Mouse (Mus musculus): ENCODE results near the gene Tmem259. TPM values are rescaled to one million over a fixed set of nuclear protein-coding genes. Genes with fewer than 3 reads are reported as not detected.

Tmem259 gene
- 145 TPM for polyA plus RNA-seq (2021)

DNA sequence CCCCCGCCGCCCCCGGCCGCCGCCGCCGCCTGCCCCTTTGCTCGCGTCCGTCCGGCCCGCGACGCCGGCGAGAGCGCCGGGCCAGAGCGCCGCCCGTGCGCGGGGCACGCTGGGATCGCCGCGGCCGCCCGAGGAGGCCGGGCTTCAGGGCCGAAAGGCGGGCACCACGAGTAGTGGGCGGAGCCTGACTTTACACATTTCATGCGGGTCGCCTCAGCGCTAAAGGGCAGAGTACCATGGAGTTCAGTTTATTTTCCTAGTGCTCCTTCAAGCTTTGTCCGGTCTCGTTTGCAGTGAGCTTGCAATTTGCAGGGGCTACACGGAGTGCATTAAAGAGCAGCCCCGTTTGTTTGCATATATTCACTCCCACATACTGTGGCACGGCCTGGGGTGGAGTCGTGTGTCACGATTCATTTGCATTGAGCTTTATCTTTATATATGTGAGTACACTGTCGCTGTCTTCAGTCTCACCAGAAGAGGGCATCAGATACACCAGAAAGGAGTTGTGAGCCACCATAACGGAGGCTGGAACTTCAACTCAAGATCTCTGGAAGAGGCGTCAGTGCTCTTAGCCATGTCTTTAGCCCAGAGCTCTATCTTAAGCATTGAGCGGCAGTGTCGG, at the start of gene Tmem259:
Gene Tmem259, minus strand, starts transcription at position 136 of the 622 bp plus-strand sequence.
- DNase-seq (ENCODE audit: low read depth, low spot score), result peak; percentile 84
- no peak for TF ChIP-seq CTCF (IDR thresholded peaks at IDR 0.05)
- ChIA-PET CTCF (interaction anchor here (0.7 to 3.9 kb wide), 19 partner anchors 9 to 182 kb away, joined by 3 to 46 read pairs (median 4); partner anchors contain the start of genes Cbarp, Cirbp, Med16 and Wdr18), POLR2A (interaction anchor here (0.6 to 1.6 kb wide), 10 partner anchors 11 to 157 kb away, joined by 3 to 11 read pairs (median 4); partner anchors contain the start of gene Polr2e)
- ATAC-seq, result peak; percentile 45
- in situ Hi-C loops (cut with MboI; ENCODE audit: low pct_unique_long_range_greater_than_20kb), result loop anchor here (10.0 kb wide), 1 partner anchor 270 kb away; no protein-coding TSS in a partner anchor
- H3K27me3 ChIP-seq, result no peaks in the 10 kb centered on the region

DNA sequence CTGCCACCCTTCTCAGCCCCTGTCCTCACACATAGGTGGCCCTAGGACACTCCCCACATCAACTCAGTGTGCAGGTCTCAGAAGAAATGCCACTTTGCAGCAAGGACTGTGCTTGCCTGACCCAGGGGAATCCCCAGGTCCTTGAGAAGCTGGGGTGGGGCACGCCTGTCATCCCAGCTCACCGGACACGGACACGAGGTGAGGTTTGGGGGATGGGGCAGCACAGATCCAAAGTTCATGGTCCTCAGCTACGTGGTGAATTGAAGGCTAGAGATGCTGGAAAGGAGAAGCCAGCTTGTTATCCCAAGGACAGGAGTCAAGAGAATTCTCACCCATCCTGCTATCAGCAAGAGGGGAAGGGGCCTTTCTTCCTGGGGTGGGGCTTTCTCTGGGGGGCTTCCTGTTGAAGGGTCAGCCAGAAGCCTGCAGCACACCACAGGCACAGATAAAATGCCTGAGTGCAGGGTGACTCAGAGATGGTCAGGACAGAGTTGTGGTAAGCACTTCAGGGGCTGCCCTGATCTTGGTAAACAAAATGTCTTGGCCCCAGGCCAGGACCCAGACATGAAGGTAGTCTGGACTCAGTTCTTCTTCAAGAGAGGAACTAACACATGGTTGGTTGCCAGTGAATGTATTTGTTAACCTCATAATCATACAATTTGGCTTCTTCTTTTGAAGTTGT, 48.8 kb upstream of the Tmem259 start:
- ChIA-PET CTCF (interaction anchor here (0.9 to 1.4 kb wide), 5 partner anchors 8 to 132 kb away, joined by 3 to 5 read pairs (median 4); no protein-coding TSS in a partner anchor), POLR2A (interaction anchor here (0.6 to 3.5 kb wide), 6 partner anchors 9 to 23 kb away, joined by 3 to 14 read pairs (median 4); no protein-coding TSS in a partner anchor)
- no peaks in the 10 kb centered on the region for H3K27me3 ChIP-seq
- no peak for TF ChIP-seq CTCF (IDR thresholded peaks at IDR 0.05)
- in situ Hi-C loops (cut with MboI; ENCODE audit: low pct_unique_long_range_greater_than_20kb), result no loop called here
- DNase-seq (ENCODE audit: low read depth, low spot score), result no peak
- peak; percentile 32 for ATAC-seq

DNA sequence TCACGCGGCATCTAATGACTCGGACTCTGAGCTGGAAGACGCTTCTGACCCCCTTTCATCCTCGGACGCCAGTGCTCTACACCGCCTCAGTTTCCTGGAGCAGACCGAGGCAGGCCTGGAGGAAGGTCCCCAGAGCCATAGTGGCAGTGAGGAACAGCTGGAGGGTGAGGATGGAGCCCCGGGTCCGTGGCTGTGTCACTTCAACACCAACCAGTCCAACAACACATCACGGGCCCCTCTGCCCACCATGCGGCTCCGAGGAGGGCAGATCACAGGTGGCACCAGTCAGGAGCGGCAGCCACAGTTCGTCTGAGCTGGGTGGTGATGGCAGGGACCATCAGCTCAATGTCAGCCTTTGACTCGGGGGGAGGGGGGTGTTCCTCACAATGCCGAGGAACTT, 46.6 kb upstream of the Tmem259 start:
- DNase-seq (ENCODE audit: low read depth, low spot score), result no peak
- POLR2A ChIA-PET, result no interaction called here
- in situ Hi-C loops (cut with MboI; ENCODE audit: low pct_unique_long_range_greater_than_20kb), result no loop called here
- ATAC-seq, result no peak
- no peak for TF ChIP-seq CTCF (IDR thresholded peaks at IDR 0.05)
- CTCF ChIA-PET, result interaction anchor here (1.0 to 2.5 kb wide), 3 partner anchors 15 to 45 kb away, joined by 3 to 8 read pairs (median 4); partner anchors contain the start of gene Arhgap45
- H3K27me3 ChIP-seq, result no peaks in the 10 kb centered on the region

DNA sequence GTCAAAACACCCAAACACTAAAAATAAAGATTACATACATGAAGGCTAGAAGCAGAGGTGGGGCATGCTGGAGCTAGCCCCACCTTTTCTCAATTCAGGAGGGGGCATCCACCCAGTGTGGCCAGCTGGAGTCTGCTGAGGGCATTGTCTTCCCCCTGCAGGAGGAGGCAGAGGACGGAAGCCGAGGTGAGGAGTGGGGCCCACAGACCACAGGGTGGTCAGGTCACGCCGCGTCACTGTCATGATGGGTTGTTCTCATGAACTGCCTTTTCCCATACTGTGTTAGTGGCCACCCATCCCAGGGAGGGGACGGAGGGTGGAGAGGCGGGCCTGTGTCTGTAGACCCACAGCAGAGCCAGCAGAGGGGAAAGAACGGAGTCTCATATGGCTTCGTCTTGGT, 46.1 kb upstream of the Tmem259 start:
- TF ChIP-seq CTCF (IDR thresholded peaks at IDR 0.05), result no peak
- CTCF ChIA-PET, result interaction anchor here (1.2 to 2.5 kb wide), 2 partner anchors 15 to 45 kb away, joined by 3 to 8 read pairs; partner anchors contain the start of gene Arhgap45
- ATAC-seq (no peak), DNase-seq (ENCODE audit: low read depth, low spot score) (no peak)
- POLR2A ChIA-PET, result no interaction called here
- H3K27me3 ChIP-seq, result no peaks in the 10 kb centered on the region
- in situ Hi-C loops (cut with MboI; ENCODE audit: low pct_unique_long_range_greater_than_20kb), result no loop called here

DNA sequence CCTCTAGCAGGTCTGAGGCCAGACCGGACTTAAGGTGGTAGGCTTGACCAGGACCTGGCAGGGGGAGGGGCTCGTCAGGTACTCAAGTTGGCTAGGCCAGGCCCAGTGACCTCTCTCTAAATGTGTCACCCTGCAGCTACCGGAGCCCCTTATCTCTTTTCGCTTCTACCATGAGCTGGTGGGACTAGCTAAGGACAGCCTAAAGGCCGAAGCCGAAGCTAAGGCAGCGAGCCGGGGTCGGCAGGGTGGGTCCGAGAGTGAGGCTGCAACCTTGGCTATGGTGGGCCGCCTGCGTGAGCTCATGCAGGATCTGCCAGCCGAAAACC, 44.4 kb upstream of the Tmem259 start:
- ATAC-seq (no peak), DNase-seq (ENCODE audit: low read depth, low spot score) (no peak)
- POLR2A ChIA-PET, result interaction anchor here (1.7 kb wide), 1 partner anchor 26 kb away, joined by 3 read pairs; no protein-coding TSS in a partner anchor
- H3K27me3 ChIP-seq, result no peaks in the 10 kb centered on the region
- TF ChIP-seq CTCF (IDR thresholded peaks at IDR 0.05), result no peak
- CTCF ChIA-PET, result no interaction called here
- in situ Hi-C loops (cut with MboI; ENCODE audit: low pct_unique_long_range_greater_than_20kb), result no loop called here

DNA sequence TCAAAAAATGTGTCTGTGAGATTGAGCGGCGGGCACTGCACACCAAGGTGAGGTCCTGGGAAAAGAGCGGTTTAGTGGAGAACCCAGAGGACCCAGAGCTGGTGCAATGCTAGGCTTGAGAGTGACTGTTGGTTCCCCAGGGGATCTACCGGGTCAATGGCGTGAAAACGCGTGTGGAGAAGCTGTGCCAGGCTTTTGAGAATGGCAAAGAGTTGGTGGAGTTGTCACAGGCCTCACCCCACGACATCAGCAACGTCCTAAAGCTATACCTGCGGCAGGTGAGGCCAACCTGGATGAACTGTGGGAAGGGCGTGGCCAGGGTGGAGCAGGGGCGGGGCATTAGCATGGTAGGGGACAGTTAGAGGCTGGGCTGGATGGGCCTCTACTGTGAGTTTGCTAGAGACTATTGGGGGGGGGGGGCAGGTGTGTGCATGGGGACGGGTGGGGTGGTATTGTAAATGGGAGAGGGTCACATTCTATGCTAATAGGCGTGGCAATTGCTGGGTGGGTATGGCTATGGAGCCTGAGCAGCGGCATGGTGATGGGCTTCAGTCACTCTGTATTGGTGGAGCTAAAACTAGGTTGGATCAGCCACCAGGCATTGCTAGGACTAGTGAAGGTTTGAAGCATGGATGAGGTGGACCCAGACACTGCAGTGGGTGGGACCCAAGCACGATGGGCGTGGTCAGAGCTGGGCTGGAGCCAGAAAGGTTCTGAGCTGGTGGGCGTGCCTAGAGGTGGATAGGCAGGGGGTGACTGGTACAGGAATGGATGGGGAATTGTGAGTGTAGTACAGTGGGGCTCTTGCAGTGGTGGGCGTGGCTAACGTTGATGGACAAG, 43.8 kb upstream of the Tmem259 start:
- H3K27me3 ChIP-seq, result no peaks in the 10 kb centered on the region
- ATAC-seq, result no peak
- no peak for TF ChIP-seq CTCF (IDR thresholded peaks at IDR 0.05)
- ChIA-PET POLR2A (interaction anchor here (1.0 to 1.7 kb wide), 2 partner anchors 26 to 37 kb away, joined by 3 read pairs; no protein-coding TSS in a partner anchor), CTCF (no interaction called here)
- in situ Hi-C loops (cut with MboI; ENCODE audit: low pct_unique_long_range_greater_than_20kb), result no loop called here
- DNase-seq (ENCODE audit: low read depth, low spot score), result no peak

DNA sequence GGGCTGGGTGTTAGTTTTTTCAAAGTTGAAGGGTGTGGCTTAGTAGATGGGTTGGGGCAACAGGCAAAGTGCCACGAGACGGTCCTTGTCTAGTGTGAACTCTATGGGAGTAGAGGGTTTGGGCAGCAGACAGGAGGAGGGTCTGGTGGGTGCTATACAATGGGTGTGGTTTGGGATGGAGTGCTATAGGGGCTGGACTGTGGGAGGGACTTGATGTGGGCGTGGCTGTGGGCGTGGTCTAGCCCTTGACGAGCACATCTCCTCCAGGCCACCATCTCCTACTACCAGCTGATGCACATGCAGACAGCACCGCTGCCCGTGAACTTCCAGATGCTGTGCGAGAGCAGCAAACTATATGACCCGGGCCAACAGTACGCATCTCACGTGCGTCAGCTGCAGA, 41.8 kb upstream of the Tmem259 start:
- DNase-seq (ENCODE audit: low read depth, low spot score), result no peak
- ATAC-seq, result no peak
- no peaks in the 10 kb centered on the region for H3K27me3 ChIP-seq
- in situ Hi-C loops (cut with MboI; ENCODE audit: low pct_unique_long_range_greater_than_20kb), result no loop called here
- TF ChIP-seq CTCF (IDR thresholded peaks at IDR 0.05), result no peak
- CTCF ChIA-PET, result interaction anchor here (1.0 kb wide), 1 partner anchor 8 kb away, joined by 4 read pairs; no protein-coding TSS in a partner anchor
- POLR2A ChIA-PET, result interaction anchor here (0.6 kb wide), 1 partner anchor 22 kb away, joined by 3 read pairs; no protein-coding TSS in a partner anchor

DNA sequence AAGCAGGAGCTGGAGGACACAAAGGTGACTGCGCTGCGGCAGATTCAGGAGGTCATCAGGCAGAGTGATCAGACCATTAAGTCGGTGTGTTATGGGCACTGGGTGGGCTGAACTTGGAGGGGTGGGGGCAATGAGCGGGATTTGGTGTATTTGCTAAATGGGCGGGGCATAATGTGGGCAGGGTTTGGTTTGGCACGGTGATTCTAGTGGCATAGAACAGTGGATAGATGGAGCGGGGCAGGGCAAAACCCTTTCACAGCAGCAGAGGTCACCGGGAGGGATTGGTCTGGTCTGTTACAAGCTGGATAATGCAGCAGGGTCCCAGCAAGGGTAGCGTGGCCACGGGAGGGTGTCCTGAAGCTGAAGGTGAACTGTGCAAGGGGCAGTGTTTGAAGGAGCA, 41.3 kb upstream of the Tmem259 start:
- ChIA-PET POLR2A (no interaction called here), CTCF (interaction anchor here (1.0 kb wide), 1 partner anchor 8 kb away, joined by 4 read pairs; no protein-coding TSS in a partner anchor)
- TF ChIP-seq CTCF (IDR thresholded peaks at IDR 0.05), result no peak
- H3K27me3 ChIP-seq, result no peaks in the 10 kb centered on the region
- in situ Hi-C loops (cut with MboI; ENCODE audit: low pct_unique_long_range_greater_than_20kb), result no loop called here
- DNase-seq (ENCODE audit: low read depth, low spot score), result no peak
- no peak for ATAC-seq

DNA sequence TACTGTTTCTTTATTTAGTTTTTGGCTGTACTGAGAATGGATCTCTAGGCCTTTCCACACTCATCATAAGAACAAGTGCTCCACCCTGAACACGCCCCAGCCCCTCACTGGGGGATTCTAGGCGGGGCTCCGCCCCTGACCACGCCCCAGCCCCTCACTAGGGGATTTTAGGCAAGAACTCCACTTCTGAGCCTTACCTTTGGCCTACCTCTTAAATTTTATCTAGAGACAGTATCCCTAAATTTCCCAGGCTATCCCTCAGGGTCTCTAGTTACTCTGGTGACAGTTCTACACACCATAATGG, 40.9 kb upstream of the Tmem259 start:
- H3K27me3 ChIP-seq, result no peaks in the 10 kb centered on the region
- POLR2A ChIA-PET, result no interaction called here
- in situ Hi-C loops (cut with MboI; ENCODE audit: low pct_unique_long_range_greater_than_20kb), result no loop called here
- ATAC-seq (no peak), DNase-seq (ENCODE audit: low read depth, low spot score) (no peak)
- TF ChIP-seq CTCF (IDR thresholded peaks at IDR 0.05), result no peak
- CTCF ChIA-PET, result interaction anchor here (1.0 kb wide), 1 partner anchor 9 kb away, joined by 4 read pairs; no protein-coding TSS in a partner anchor

Measured in Patski (cell line).